Mouse (Mus musculus) embryonic facial prominence, embryonic 14.5 days (tissue): ENCODE results near the gene Fggy. TPM values are rescaled to one million over a fixed set of nuclear protein-coding genes. Genes with fewer than 3 reads are reported as not detected.

Source experiments
- ATAC-seq: fragments of 200-750 bp; cut with Nextera tagmentation; 2 replicates; pipeline ENCODE4 v1.8.0; 2017; ENCODE audit warnings: low read depth, moderate number of reproducible peaks, moderate TSS enrichment
- DNase-seq: peaks from one replicate; pipeline ENCODE4 v3.0.0-alpha.2; 2015; ENCODE audit warnings: low spot score
- H3K27ac ChIP-seq: fragments of 300-500 bp; sonication (generic); replicated peaks from 2 replicates; pipeline ENCODE4 v1.5.1; 2014; ENCODE audit warnings: low read depth, mild to moderate bottlenecking, low read length, moderate library complexity
- H3K27me3 ChIP-seq: fragments of 300-500 bp; sonication (generic); replicated peaks from 2 replicates; pipeline ENCODE4 v1.6.1; 2014; ENCODE audit warnings: low read length; ENCODE audit not compliant: control insufficient read depth, insufficient read depth
- H3K36me3 ChIP-seq: fragments of 300-500 bp; sonication (generic); 2 replicates; pipeline ENCODE4 v1.6.1; 2014; ENCODE audit warnings: low read length, mixed read lengths; ENCODE audit not compliant: control insufficient read depth, insufficient read depth
- H3K4me1 ChIP-seq: fragments of 300-500 bp; sonication (generic); 2 replicates; pipeline ENCODE4 v1.6.1; 2014; ENCODE audit warnings: antibody characterized with exemption, low read length; ENCODE audit not compliant: control insufficient read depth, insufficient read depth
- H3K4me2 ChIP-seq: fragments of 300-500 bp; sonication (generic); 2 replicates; pipeline ENCODE4 v1.6.1; 2014; ENCODE audit warnings: low read depth, mild to moderate bottlenecking, low read length, moderate library complexity, mixed read lengths
- H3K4me3 ChIP-seq: fragments of 300-500 bp; sonication (generic); 2 replicates; pipeline ENCODE4 v1.5.1; 2014; ENCODE audit warnings: low read depth, mild to moderate bottlenecking, low read length
- H3K9ac ChIP-seq: fragments of 300-500 bp; sonication (generic); 2 replicates; pipeline ENCODE4 v1.6.1; 2014; ENCODE audit warnings: low read depth, mild to moderate bottlenecking, low read length, moderate library complexity, mixed read lengths
- H3K9me3 ChIP-seq: fragments of 300-500 bp; sonication (generic); 2 replicates; pipeline ENCODE4 v1.6.1; 2016; ENCODE audit warnings: low read length; ENCODE audit not compliant: control insufficient read depth
- WGBS: fragments of 180-500 bp; shearing (Covaris S2); extraction: QIAGEN DNeasy Blood & Tissue Kit; methylation state at CpG from one replicate; pipeline ENCODE4 v1.1.7; 2014; 5-methylcytosine and 5-hydroxymethylcytosine counted together
- polyA plus RNA-seq: library from polyadenylated mRNA; unstranded; fragments of >200 nt; fragmentation: Nextera tagmentation; extraction: Ambion mirVana; gene quantifications from 2 replicates; pipeline ENCODE4 v1.2.1, GENCODE M21; 2014

Fggy gene
- polyA plus RNA-seq, 1 experiment from 2014 or later = 8.8 TPM

DNA sequence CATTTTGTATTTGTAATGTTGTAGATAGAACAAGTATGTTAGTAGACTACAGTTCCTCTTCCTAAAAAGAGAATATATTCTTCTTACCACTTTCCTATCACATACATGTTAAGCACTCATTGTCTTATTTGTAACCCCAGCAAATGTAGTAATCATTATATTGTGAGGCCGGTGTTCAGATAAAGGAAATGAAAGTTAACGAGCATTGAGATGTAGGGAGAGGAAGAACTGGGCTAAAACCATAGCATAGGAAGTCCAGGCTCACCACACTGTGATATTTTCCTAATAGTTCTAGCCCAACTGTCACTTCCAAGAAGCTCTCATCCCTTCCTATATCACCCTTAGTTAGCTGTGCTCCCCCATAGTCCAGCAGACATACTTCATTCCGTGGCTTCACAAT lies 218.3 kb downstream of the Fggy start:
- no peak overlapping the region for H3K4me3 ChIP-seq
- ATAC-seq (no peak), DNase-seq (no peak)
- no peak overlapping the region for H3K4me2 ChIP-seq
- no peaks in the 10 kb centered on the region for H3K36me3 ChIP-seq
- H3K9me3 ChIP-seq = no peaks in the 10 kb centered on the region
- H3K27me3 ChIP-seq = no peaks in the 10 kb centered on the region
- H3K9ac ChIP-seq = no peak overlapping the region
- H3K4me1 ChIP-seq = peaks cover 15% of the 10 kb centered on the region
- WGBS = 92% methylated on average over 3 of the region's 3 CpGs
- H3K27ac ChIP-seq = no peak overlapping the region

DNA sequence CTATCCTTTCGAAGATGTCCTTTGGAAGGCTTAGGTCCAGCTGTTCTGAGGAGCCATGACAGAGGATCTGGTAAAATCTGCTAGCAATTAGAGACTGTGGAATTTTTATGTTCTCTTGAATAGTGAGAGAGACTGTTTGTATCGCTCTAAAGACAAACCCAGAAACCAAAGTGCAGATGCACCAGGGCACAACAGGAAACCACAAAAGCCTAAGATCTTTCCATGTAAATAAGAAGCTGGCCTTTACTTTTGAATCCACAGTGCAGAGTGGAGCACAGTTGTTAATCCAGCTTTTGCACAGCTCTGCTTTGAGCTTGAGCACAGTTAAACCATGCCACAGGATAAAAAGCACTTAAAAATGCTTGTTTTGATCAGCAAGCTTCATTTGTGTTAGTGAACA lies 220.5 kb downstream of the Fggy start:
- peak; percentile 62 for DNase-seq
- Histone ChIP-seq H3K27me3 (no peaks in the 10 kb centered on the region), H3K36me3 (no peaks in the 10 kb centered on the region), H3K4me3 (no peak overlapping the region), H3K4me1 (peaks cover 11% of the 10 kb centered on the region), H3K27ac (no peak overlapping the region), H3K9ac (no peak overlapping the region), H3K4me2 (no peak overlapping the region), H3K9me3 (no peaks in the 10 kb centered on the region)
- ATAC-seq = no peak; the same call in 1 of the 2 replicates
- WGBS = 34% methylated on average over 2 of the region's 2 CpGs

DNA sequence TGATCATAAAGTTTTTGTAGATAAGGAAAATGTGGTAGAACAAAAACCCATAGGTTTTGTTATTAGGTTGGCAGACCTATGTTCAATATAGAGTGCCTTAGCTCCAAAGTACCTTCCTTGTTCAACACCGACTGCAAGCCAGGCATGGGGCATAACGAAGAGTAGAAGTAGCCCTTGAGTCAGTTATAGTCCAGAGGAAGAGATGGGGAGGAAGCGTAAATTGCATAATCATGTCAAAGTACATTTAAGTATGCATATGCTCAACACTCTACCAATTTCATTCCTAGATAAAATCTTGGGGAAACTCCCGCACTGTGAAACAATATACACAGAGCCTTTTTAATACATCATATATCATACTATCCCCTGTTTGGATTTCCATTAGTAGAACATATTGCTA lies 221.2 kb downstream of the Fggy start:
- Histone ChIP-seq H3K9ac (no peak overlapping the region), H3K4me1 (peaks cover 11% of the 10 kb centered on the region), H3K4me2 (no peak overlapping the region), H3K27me3 (no peaks in the 10 kb centered on the region), H3K27ac (no peak overlapping the region), H3K9me3 (no peaks in the 10 kb centered on the region), H3K4me3 (no peak overlapping the region), H3K36me3 (no peaks in the 10 kb centered on the region)
- 87% methylated on average over 4 of the region's 4 CpGs for WGBS
- DNase-seq (no peak), ATAC-seq (no peak)

DNA sequence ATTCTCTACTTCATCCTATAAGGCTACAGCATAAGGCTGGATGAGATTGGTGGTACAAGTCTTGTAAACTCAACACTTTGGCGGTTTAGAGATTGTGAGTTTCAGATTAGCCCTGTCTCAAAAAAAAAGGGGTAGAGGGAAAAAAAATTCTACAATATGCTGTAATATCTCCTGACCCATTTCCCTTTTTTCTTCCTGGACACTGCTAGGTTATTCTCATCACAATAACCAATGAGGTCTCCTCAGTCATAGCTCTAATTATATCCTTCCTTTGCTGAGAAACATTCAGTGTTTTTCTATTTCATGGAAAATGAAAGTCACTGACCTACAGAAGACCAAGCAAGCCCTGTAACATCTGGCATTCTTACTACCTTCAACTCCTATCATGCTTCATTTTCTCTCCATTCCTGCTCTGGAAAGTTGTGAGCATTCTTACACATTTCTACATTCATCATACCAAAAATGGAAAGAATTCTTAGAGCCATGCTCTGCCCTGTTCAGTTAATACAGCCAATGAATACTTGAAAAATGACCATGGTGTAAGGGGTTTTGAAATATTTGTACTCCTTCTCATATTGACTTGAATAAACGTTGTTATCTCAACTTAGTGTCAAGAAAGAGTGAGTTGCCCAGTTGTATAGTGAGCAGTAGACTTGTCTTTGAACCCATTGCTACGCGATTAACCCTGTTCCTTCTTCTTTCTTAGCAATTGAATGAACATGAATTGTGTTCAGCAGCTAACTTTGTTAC lies 227.0 kb downstream of the Fggy start:
- Histone ChIP-seq H3K27me3 (no peaks in the 10 kb centered on the region), H3K36me3 (no peaks in the 10 kb centered on the region), H3K4me2 (no peak overlapping the region), H3K4me1 (peaks cover 15% of the 10 kb centered on the region), H3K9me3 (no peaks in the 10 kb centered on the region), H3K4me3 (no peak overlapping the region), H3K27ac (no peak overlapping the region), H3K9ac (no peak overlapping the region)
- 85% methylated on average over 4 of the region's 4 CpGs for WGBS
- DNase-seq (no peak), ATAC-seq (no peak)

DNA sequence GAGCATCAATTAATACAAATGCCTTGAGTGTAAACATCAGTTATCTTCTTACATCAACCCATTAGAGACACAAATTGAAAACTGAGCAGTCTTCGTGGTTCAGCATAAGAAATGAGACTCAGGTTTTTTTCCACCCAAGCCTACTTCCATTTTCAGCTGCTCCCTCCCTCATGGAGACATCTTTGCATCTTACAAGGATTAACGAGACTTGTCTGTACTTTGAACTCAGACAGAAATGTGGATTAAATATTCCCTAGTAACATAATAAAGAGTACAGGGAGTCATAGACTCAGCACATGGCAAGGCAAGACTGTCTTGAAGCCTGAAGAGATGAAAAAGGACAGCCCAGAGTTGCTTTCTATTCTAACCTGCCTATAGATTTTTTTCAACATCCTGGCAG lies 230.3 kb downstream of the Fggy start:
- no peak overlapping the region for H3K9ac ChIP-seq
- no peaks in the 10 kb centered on the region for H3K9me3 ChIP-seq
- no peak overlapping the region for H3K4me2 ChIP-seq
- no peak overlapping the region for H3K4me3 ChIP-seq
- no peaks in the 10 kb centered on the region for H3K36me3 ChIP-seq
- peak overlapping the region; percentile 61; the same call in 1 of the 2 replicates for H3K27ac ChIP-seq
- DNase-seq (no peak), ATAC-seq (no peak)
- H3K27me3 ChIP-seq = no peaks in the 10 kb centered on the region
- 46% methylated on average over 2 of the region's 2 CpGs for WGBS
- H3K4me1 ChIP-seq = peaks cover 24% of the 10 kb centered on the region

DNA sequence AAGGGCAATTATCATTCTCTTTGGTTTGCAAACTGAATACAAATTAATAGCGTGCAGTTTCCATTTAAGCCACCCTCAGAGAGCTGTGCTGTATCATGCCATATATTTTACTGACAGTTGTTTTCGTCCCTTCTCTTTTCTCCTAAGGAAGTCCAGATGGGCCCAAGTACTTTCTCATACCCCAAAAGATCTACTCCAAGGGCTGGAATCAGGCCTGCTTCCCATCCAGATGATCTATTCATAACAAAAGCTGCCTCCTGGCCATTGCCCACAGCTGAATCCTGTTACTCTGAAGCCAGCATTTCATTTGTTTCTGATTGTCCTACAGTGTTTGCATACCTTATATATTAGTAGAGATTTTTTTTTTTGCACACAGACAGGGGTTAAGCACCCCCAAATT lies 231.6 kb downstream of the Fggy start:
- no peaks in the 10 kb centered on the region for H3K27me3 ChIP-seq
- peak; percentile 79 for DNase-seq

DNA sequence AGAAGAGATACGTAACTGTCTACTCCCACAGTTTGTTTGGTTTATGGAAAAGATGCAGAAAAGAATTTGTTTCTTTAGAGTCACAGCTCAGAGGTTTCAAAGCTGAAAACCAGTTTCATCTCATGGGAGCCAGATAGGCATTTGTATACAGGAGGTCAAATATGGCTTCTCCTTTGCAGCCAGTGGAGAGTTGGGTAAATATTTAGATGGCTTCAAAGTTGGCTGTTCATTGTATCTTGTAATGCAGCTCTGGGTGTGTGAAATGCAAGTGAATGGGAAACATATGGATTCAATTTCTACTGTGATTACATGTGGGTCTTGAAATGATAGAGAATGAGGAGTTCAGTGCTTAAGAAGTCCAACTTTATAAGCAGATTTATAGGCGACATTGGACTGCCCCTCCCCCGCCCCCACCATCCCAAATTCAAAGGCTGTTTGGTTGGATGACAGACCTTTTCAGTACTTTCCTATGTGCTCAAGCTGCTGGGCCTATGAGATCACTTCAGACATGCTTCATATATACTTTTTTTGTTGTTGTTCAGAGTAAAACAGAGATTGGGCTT lies 234.7 kb downstream of the Fggy start:
- Histone ChIP-seq H3K4me3 (no peak overlapping the region), H3K9me3 (no peaks in the 10 kb centered on the region), H3K9ac (no peak overlapping the region), H3K27me3 (no peaks in the 10 kb centered on the region), H3K4me1 (peaks cover 29% of the 10 kb centered on the region), H3K27ac (no peak overlapping the region), H3K4me2 (no peak overlapping the region), H3K36me3 (no peaks in the 10 kb centered on the region)
- ATAC-seq (peak; percentile 36), DNase-seq (peak; percentile 56)
- 45% methylated on average over 3 of the region's 3 CpGs for WGBS

More for the DNA sequence above, 231.6 kb downstream of the Fggy start:
- no peak overlapping the region for H3K4me2 ChIP-seq
- H3K9ac ChIP-seq = no peak overlapping the region
- H3K9me3 ChIP-seq = no peaks in the 10 kb centered on the region
- H3K36me3 ChIP-seq = no peaks in the 10 kb centered on the region
- 33% methylated on average over 2 of the region's 2 CpGs for WGBS
- peak overlapping the region; percentile 61; the same call in 1 of the 2 replicates for H3K27ac ChIP-seq
- no peak for ATAC-seq
- H3K4me3 ChIP-seq = no peak overlapping the region
- H3K4me1 ChIP-seq = peaks cover 24% of the 10 kb centered on the region

DNA sequence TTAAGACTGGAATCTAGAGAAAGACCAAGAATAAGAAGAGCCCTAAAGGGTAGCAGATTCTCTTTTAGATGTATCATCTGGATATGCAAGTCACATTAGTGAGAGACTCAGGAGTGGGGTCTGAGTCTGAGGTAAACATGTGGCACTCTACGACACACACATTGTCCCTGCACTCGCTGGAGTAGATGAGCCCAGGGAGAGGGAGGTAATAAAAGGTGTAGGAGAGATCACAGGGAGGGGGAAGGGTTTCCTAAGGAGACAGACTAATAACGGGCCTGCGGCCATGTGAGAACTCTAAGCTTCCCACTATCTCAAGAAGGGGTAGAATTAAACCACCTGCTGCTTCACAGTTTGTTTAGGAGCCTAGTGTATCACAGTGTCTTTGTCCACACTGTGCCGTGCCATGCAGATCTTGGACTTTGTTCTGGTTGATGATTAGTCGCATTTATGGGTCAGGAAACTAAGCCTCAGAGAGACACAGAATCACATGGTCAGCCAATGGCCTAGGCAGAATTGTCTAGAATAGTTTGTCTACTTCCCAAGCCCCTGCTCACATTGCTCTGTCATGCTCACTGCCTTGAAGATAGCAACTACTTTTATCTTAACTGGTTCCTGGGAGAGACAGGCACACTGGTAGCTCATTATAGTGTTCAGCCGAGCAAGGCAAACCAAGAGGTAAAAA lies 236.5 kb downstream of the Fggy start:
- ATAC-seq = no peak
- H3K4me2 ChIP-seq = no peak overlapping the region
- no peak overlapping the region for H3K9ac ChIP-seq
- no peaks in the 10 kb centered on the region for H3K9me3 ChIP-seq
- no peak for DNase-seq
- H3K4me1 ChIP-seq = peaks cover 15% of the 10 kb centered on the region; the same call in 1 of the 2 replicates
- H3K27me3 ChIP-seq = no peaks in the 10 kb centered on the region
- no peak overlapping the region for H3K27ac ChIP-seq
- no peaks in the 10 kb centered on the region for H3K36me3 ChIP-seq
- H3K4me3 ChIP-seq = no peak overlapping the region
- 61% methylated on average over 7 of the region's 7 CpGs for WGBS
